Mouse (Mus musculus) brain, adult 2 months (tissue): ENCODE measurements around the gene Foxp2.

Source experiments
- DNase-seq: peaks from one replicate; pipeline ENCODE4 v3.0.0; 2011; ENCODE audit warnings: low read depth, low spot score

Foxp2 gene

GRCm38 (mm10) chr6:15370827-15371226 lies 469.7 kb downstream of the Foxp2 start:
- DNase-seq, result no peak

GRCm38 (mm10) chr6:15373621-15374020 lies 472.5 kb downstream of the Foxp2 start:
- DNase-seq, result no peak

GRCm38 (mm10) chr6:15378261-15378660 lies 477.1 kb downstream of the Foxp2 start:
- no peak for DNase-seq

GRCm38 (mm10) chr6:15396462-15396861 lies 495.3 kb downstream of the Foxp2 start:
- no peak for DNase-seq

GRCm38 (mm10) chr6:15397485-15397884 lies 496.3 kb downstream of the Foxp2 start:
- no peak for DNase-seq

- no peak for DNase-seq
These were observed 500.0 kb downstream of the Foxp2 start for GRCm38 (mm10) chr6:15401138-15401537.

GRCm38 (mm10) chr6:15402026-15402425 lies 500.9 kb downstream of the Foxp2 start:
- no peak for DNase-seq

- DNase-seq, result peak; percentile 61
These were observed 514.0 kb downstream of the Foxp2 start for GRCm38 (mm10) chr6:15415099-15415498.

- DNase-seq, result no peak
These were observed 558.6 kb downstream of the Foxp2 start for GRCm38 (mm10) chr6:15459701-15460100.

- no peak for DNase-seq
These were observed 562.2 kb downstream of the Foxp2 start for GRCm38 (mm10) chr6:15463390-15463789.

GRCm38 (mm10) chr6:15465471-15465870 lies 564.3 kb downstream of the Foxp2 start:
- DNase-seq, result no peak

GRCm38 (mm10) chr6:15466634-15467033 lies 565.5 kb downstream of the Foxp2 start:
- no peak for DNase-seq

- DNase-seq, result no peak
These were observed 585.8 kb downstream of the Foxp2 start for GRCm38 (mm10) chr6:15486909-15487308.
